Mouse (Mus musculus) bone marrow macrophage, adult 2 months (primary cell): ENCODE data around the gene Zc3h15.

Source experiments
- CTCF ChIP-seq: IDR thresholded peaks from 2 replicates; pipeline ENCODE4 v1.5.1; 2012; ENCODE audit warnings: low read depth, mild to moderate bottlenecking, low read length, moderate library complexity
- POLR2A ChIP-seq: IDR thresholded peaks from 2 replicates; pipeline ENCODE4 v1.6.1; 2012; ENCODE audit warnings: mild to moderate bottlenecking, low read depth, low read length, borderline replicate concordance

DNA sequence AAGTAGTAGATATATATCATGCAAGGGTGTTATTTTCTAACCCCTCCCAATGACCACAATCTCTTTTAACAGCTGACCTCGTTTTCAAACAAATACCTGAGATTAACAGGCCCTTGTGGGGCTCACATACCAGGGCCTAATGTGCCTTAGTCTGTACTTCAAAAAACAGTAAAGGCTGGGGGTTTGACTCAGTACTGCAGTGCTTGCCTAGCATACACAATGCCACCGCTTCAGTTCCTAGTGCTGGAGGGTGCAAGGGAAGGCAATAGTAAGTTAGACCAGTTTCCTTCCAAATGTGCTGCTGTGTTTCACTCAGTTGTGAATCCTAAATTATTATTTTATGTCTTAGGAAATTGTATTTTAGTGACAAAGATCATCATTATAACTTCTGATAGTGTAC is 23.2 kb downstream of the Zc3h15 start:
- TF ChIP-seq CTCF (no peak), POLR2A (no peak)
